Mouse (Mus musculus): ENCODE results near the gene Kcnma1.

Gene Kcnma1

DNA sequence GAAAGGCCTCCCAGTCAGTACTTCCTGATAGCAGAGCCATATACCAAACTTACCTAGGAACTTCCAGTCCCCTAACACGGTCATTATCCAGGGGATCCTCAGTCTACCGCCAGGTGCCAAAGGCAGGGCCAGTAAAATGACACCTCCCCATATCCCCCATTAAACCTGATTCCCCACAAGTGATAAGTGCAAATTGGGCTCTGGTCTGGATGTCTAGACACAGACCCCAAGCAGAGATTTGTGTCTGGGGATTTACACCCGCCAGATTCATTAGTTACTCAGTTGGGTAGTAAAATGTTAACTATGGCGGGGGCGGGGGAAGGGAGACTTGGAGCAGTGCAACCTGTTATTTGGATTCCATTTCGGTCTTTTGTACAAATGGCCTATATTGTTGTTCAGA, 562.6 kb downstream of the Kcnma1 start:
- DNase-seq (ENCODE audit: low spot score in 2 of 2): no peak

DNA sequence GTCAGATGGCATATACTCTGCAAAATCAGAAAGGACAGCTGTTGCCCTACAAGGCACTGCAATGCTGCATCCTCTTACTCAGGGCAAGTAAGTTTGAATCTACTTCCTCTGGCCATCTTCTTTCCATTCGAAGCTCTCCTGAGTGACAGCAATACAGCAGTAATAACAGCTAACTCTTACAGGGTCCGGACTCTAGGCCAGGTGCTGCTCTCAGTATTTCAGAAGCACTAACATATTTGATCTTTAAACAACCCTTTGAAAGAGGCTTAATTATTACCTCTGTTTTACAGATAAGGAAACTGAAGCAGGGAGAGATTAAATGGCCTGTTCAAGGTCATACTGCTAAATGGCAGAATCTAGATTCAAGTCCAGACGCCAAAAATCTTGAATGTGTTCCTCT, 576.8 kb downstream of the Kcnma1 start:
- no peak for DNase-seq (ENCODE audit: low spot score in 2 of 2)

DNA sequence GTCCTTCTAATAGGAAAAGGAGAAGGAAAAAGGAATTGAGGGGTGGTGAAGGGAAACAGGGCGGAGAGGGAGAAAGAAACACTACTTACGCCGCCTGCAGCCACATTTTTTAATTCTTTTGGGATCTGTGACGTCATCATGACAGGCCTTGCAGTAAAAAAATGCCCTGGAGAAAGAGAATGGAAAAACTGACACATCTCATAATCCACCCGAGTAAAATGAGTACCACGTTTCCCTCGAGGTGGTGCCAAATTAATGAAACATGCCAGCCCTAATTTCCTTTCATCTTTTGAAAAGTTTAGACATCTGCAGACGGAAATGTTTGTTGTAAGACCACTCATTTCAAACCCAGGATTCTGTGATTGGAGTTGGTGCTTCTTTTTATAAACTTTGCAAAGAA, 578.4 kb downstream of the Kcnma1 start:
- peak; percentile 17 to 39 for DNase-seq (ENCODE audit: low spot score in 2 of 2)

DNA sequence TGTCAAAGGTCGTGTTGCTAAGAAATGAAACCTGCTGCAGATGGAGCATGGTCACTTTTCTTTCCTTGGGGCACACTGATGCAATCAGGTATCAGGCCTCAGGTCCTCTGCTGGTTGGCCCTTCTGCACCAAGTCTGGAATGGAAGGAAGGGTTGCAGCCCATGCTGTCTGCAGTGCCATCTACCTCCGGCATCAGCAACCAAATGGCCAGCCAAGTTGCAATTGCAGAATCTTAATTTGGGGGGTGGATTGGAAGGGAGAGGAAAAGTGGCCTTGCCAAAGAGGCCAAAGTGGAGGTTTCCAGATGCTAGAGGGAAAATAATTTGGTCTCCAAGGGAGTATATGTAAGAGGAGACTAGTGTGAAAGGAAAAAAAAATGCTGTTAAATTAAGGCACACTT, 584.3 kb downstream of the Kcnma1 start:
- DNase-seq (ENCODE audit: low spot score in 2 of 2): no peak

DNA sequence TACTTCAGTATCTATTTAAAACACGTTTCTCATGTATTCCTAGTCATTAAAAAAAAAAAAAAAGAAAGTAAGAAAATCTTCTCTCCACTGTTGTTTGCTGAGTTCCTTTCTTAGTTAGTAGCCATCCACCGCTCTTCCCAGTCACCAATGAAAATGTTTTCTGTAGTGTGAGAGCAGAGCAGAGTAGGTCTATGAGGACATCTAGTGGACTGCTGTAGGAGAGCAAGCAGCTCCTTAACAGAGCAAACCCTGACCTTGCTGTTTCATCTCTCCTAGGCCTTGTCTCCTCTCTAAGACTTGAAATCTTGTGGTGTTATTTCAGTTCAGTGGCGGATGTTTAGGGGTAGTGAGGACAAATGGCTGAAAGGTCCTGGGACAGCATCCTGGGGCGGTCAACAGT, 585.2 kb downstream of the Kcnma1 start:
- DNase-seq (ENCODE audit: low spot score in 2 of 2): no peak

DNA sequence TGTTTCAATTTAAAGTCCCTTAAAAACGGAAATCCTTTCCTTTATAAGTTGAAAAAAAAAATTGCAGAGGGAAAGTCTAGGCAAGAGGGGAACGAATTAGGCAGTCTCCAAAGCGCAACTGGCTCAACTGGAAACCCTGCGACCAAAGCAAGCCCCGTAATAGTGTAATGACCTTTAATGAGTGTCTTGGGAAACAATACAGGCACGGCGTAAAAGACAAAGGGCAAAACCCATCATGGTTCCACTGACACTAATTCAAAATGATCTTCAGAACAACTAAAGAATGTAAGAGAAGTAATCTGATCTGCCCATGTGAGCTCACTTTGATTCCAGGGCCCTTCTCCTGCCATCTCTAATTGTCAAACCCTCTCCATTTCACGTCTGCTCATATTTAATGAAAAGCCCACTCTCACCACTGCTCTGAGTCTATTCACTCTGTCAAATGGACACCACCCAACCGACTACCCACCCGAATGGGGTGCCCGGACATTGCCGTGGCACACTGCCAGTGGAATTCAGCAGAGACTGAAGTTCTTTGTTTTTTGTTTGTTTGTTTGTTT, 591.7 kb downstream of the Kcnma1 start:
- DNase-seq (ENCODE audit: low spot score in 2 of 2): no peak

DNA sequence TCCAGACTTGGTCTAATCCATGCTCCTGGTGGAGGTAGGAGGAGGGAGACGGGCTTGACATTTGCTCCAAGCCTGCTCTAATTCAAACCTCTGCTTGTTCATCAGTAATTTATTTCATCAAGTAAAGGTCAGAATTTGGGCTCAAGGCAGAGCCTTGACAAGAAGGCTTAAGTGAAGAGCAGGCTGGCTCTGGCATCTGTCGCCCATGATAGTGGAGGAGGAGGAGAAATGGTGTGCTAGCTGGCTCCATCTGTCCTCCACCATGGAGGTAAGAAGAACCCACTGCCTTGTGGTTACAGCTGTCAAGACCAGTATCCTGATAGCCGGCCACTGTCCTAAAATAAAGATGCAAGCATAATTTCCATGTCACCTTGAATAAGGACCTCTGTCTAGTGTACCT, 595.3 kb downstream of the Kcnma1 start:
- DNase-seq (ENCODE audit: low spot score in 2 of 2): no peak

DNA sequence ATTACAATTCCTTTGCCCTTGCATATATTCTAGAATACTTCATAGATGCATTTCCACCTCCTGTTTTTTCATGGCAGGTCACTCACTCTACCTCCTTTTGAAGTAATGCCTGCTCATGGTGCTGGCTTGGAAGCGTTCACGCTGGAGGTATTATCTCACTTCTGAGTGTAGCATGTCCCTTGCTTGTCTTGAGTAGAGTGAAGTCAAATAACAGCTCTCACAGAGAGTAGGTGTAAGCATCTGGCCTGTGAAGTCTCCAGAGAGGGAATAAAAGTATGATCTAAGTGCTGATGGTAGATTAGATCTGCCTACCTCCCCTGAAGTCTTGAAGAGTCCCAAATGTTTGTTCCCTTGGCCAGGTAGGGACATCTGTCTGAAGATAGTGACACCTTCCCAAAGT, 607.2 kb downstream of the Kcnma1 start:
- DNase-seq (ENCODE audit: low spot score in 2 of 2): no peak

DNA sequence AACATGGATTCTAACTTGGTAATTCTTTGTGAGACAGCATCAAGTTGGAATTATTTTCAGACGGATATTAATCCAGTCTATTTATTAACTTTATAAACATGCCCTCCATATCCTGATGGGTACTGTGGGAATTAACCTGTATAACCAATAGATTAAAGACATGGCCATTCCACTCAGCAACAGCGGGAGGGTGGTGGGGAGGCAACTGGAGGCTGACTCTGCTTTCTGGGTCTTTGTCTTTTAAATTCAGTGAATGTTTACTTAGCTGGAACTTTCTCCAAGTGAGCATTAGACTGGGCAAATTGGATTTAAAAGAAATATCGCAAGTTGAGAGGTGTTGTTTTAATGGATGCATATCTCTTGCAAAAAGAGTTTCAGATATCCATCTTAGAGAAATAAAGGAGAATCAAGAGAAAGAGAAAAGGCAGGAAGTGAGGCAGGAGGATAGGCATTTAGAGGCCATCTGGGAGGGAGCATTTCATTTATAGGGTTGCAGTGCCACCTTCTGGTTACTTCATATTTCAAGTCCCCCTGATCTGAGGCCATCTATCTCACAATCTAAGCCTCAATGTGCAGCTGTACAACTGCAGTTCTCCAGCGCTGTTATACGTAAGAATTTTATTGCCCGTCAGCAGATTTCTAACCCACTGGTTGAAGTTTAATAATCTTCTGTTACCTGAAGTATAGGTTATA, 613.4 kb downstream of the Kcnma1 start:
- DNase-seq (ENCODE audit: low spot score in 2 of 2): peak; percentile 24 to 33

DNA sequence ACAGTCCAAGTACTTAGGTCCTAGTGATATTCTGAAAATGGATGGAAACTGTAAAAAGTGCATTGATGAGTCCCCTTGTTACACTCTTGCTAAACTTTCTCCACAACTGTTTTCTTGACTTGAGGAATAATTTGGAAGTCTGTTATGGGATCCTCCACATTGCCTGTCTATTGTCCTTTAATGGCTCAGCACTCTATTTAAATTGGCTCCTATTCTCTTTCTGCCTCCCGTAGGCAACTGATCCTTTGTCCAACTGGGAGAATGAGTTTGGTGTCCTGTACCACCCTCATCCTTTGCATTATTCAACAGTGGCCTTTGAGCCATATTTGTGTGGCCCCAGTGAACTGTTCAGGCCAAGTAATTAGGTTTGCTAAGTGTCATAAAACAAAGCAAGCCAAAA, 616.6 kb downstream of the Kcnma1 start:
- no peak for DNase-seq (ENCODE audit: low spot score in 2 of 2)

DNA sequence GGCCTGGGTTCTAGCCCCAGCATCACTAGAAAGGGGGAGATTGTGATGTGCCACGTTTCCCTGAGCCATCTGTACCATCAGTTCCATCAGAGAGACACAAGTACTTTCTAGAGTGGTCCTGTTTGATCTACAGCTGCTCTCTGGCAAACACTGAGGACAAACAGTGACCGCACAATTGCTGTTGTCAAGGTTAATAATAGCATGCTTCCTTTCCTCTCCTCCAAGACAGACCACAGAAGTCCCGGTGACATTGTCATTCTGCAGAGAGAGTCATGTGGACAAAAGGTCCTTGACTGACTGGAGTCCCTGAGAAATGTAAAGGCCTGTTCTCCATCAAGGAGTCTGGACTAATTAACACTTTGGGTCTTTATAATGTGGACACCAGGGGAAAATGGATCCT, 622.7 kb downstream of the Kcnma1 start:
- DNase-seq (ENCODE audit: low spot score in 2 of 2): no peak

DNA sequence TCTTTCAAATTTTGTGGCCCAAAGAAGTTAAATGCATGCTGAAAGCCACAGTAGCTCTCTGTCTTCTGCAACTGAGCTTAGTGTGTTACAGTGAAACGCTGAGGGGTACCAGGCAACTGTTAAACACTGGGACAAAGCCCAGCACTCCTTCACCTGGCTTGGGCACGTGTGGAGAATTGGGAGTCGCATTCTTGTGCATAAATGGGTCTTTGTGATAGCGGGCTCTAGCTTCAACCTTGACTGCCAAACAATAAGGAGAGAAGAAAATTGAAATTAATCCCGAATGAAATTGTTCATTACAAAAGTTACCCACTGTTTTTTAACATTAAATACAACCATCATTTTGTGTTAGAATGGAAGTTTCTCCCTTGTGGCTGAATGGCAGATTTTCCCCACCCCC, 623.5 kb downstream of the Kcnma1 start:
- DNase-seq (ENCODE audit: low spot score in 2 of 2): no peak

DNA sequence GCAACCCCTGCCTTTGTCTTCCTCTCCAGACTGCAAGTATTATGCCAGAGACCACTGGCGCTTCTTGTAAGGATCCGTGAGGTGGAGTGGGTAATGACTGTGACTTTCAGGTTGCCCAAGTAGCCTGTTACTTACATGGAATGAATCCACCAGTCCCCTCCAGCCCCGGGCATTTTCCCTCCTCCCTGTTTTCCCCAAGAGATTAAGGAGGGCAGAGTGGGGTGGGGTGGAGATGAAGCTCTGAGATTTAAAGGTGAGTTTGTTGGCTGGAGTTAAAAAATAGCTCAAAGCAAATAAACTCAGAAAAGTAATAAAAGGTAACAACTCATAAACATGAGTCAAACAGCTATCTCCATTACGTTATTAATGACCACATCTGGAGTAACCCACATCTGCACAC, 624.1 kb downstream of the Kcnma1 start:
- DNase-seq (ENCODE audit: low spot score in 2 of 2): no peak

DNA sequence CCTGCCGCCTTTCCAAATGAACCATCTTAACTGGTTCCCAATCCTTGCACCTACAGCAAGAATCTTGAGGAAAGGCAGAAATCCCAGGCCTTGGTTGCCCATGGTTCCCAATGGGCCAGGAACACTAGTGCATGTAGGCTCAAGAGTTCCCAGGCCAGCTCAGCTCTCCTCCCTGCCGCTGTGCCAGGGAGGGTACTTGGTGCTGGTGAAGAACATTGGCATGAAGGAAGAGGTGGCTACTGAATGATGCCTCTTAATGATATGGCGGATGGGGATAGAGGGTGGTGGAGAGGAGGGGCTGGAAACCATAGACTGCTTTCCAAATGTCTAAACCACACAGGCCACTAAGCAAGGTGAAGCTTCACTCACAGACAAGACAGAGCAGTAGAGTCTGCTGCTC, 627.5 kb downstream of the Kcnma1 start:
- no peak for DNase-seq (ENCODE audit: low spot score in 2 of 2)

DNA sequence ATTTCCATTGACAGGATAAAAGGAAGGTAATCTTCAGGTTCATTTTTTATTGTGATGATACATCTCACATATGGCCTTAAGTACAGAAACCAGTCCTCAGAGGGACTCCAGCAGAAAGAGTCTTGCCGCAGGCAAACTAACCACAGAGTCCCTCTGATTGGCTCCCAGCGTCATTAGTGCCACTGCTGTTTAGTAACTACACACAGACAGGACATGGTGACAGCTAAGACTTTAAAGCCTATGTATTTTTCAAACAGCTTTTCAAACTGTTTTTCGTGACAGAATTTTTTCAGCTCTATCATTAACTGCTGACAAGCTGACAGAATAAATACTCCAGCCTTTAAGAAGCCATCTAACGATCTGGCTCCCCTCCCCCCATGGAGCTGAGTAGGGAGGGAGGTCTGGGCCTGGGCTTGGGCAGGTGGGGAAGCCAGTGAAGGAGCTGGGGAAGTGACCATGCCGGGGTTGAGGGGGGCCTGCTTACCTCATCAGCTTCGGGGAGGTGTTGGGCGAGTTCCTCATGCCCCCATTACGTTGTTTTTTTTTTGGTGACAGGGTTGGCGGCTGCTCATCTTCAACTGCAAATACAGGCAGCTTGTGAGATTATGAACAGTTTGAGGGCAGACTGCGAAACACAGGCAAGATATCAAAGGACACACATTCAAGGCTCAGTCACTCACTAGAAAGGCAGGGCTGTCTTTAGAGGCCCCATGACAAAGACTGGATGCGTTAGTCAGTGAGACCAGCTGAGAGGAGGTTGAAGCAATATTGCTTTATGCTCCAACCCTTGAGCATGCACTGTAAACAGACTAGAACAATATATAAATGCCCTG, 628.3 kb downstream of the Kcnma1 start:
- DNase-seq (ENCODE audit: low spot score in 2 of 2): no peak

DNA sequence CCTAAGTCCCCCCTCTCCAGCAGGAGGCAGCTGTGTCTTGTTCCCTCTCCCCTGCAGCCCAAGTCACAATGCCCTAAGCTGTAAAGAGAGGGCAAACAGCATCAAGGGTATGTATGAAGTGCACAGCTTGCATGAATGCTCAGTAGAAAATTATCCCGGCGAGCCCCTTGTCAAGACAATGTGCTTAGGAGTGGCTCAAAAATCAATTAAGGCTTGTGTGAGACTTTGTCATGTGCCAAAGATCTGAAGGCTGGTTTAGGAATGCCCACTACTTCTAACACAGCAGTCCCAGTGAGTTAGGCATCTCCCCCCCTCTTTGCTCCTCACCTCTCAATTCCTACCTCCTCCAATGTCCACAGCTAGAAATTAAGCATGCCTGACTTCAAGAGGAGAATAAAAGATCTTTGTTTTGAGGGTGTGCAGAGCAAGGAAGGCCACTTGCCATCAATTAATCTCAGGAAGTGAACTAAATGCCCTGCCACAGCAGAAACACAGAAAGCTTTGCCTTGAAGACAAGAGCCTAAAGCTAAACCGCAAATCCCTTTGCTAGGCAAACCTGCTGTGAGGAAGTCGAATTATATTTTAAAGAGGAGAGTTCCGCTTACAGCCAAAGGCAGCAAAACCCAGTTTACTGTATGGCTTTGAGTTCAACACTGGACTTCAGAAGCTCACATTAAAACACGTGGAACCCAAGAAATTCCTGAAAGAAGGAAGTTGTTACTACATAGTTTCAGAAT, 635.8 kb downstream of the Kcnma1 start:
- no peak for DNase-seq (ENCODE audit: low spot score in 2 of 2)

DNA sequence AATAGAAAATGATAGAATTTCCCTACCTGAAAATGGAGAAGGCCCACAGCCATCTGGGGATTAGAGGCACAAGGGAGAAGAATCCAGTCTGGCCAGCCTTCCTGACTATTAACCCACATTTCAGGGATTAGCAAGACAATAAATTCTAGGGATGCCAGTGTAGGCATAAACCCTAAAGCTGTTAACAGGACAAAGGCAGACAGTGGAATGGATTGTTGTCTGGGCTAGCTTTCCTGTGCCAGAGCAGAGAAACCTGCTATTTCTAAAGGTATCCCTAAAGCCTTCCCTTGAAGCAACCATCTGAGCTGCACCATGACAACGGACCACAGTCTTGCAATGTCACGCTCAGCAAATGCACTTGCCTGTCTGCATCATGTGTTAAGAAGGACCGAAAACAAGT, 642.3 kb downstream of the Kcnma1 start:
- DNase-seq (ENCODE audit: low spot score in 2 of 2): no peak

DNA sequence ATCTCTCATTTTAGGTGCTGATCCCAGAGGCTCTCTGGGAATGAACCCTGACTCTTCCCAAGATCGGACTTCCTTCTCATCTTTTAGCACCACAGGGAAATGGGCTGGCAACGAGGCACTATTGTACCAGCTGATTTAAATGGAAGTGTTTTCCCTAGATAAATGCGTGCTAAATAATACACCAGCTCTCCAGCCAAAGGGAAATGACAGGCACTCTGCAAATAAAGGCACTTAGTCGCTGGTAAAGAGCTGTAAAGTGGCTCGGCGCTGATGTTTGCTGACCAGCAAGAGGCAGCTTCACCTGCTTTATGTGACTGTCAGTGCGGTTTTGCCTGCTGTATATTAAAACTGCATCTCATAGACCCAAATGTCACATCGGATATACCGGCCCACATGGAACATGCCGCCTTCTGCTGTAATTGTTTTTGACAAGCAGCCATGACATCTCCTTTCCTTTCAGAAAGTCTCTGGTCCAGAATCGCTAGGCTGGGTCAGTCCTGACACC, 653.7 kb downstream of the Kcnma1 start:
- DNase-seq (ENCODE audit: low spot score in 2 of 2): no peak

DNA sequence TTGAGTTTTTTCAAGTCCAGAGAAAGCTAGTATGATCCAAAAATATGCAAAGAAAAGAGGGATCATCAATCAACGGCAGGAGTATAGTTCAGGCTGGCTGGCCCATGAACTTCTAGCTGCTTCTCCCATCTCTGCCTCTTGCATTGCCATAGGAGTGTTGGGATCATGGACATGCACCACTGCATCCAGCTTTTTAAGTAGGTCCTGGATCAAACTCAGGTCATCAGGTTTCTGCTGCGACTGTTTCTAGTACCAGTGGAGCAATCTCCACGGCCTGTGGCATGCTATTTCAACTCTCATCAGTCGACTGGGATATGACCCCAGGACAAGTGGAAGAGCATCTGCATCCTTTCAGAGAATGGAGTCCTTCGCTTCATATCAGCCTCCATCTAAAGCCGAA, 655.5 kb downstream of the Kcnma1 start:
- DNase-seq (ENCODE audit: low spot score in 2 of 2): no peak

DNA sequence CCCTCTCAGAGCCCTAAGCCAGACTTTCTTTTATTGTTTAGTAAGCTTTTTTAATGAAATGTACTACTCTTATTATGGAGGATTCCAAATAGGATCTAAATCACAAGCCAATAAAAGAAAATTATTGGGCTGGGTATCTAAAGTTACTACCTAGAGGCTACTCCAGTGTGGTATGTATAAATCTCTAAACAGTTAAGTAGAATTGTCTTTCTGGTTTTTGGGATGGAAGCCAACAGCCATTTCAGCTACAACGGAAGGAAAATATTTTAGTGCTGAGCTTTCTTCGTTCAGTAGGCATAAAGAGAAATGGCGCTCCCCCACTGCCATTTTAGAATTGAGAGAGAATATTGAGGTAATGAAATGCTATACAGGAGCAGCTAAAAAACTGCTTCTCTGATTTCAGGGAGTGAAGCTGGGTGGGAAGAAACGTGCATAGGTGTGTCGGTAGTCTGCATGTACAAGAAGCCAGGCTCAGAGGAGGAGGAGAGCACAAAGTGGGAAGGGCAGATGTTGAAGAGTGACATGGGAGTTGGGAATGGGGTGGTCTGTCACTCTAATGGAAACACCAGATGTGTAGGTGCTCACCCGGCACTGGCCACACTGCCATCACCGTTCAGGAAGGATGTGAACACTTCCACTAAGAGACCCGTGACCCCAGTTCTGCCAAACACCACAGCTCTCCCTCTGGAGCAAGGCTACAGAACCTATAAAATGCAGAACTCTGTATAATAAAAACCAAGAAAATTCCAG, 656.6 kb downstream of the Kcnma1 start:
- no peak for DNase-seq (ENCODE audit: low spot score in 2 of 2)

DNA sequence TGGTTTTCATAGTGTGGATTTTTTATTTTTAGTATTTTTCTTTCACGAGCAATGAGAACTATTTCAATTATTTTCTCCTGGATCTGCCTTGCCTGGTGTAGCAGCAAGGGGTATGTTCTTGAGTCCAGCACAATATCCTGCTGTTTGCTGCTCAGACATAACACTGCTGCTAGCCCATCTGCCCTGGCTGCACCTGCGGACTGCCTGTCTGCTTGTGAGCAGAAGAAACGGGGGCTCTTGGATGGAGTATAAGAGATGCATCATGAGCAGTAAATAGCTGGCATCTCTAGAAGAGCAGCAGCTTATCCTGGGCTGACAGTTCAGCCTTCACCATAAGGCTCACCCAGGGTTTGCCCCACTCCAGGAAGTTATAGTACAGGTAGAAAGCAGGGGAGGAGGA, 687.5 kb downstream of the Kcnma1 start:
- DNase-seq (ENCODE audit: low spot score in 2 of 2): no peak

DNA sequence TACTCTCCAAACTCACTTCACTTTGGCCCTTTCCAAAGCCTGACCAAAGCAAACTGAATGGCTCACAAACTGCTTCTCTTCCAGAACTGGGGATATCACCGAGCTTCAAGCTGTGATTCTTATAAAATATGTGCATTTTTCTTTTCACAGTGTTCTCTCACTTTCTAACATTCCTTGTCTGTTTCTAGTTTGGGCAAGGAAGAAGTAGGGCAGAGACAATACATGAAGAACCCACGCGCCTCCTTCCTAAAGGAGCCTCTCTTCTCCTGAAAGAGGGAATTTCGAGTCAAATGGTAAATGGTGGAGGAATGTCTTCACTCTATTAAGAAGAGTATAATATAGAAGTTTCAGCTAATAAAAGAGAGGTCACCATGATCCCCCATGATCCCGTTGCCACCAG, 709.0 kb downstream of the Kcnma1 start:
- DNase-seq (ENCODE audit: low spot score in 2 of 2): no peak

Data from heart, adult 9 months (tissue).